Mouse (Mus musculus) testis, adult 2 months (tissue): ENCODE results near the gene Grasp.

ENCODE experiments used
- CTCF ChIP-seq: fragments of 200-500 bp; IDR thresholded peaks from 2 replicates; pipeline ENCODE4 v1.5.1; 2012; ENCODE audit warnings: low read depth, mild to moderate bottlenecking, inconsistent platforms, low read length, moderate library complexity; ENCODE audit not compliant: control insufficient read depth, insufficient read depth, insufficient replicate concordance
- POLR2A ChIP-seq: fragments of 200-500 bp; IDR thresholded peaks from 2 replicates; pipeline ENCODE4 v1.6.1; 2012; ENCODE audit warnings: low read depth, mild to moderate bottlenecking, inconsistent platforms, low read length, moderate library complexity; ENCODE audit not compliant: control insufficient read depth

GRCm38 (mm10) chr15:101224977-101225376 lies 989 bp downstream of the Grasp start:
- TF ChIP-seq CTCF = no peak
- TF ChIP-seq POLR2A = no peak
